Mouse (Mus musculus): ENCODE results near the gene Nol11. TPM values are rescaled to one million over a fixed set of nuclear protein-coding genes. Genes with fewer than 3 reads are reported as not detected.
A peak's percentile ranks its signal among the peaks of the same experiment; 100 is the strongest.
"Not testable (repeated sequence)": the region's sequence is repeated elsewhere in the genome, so short reads cannot be mapped to it uniquely, and the experiment has no call there.

The Nol11 gene
- polyA plus RNA-seq, 1 experiment from 2014 or later, result 77.4 TPM

DNA sequence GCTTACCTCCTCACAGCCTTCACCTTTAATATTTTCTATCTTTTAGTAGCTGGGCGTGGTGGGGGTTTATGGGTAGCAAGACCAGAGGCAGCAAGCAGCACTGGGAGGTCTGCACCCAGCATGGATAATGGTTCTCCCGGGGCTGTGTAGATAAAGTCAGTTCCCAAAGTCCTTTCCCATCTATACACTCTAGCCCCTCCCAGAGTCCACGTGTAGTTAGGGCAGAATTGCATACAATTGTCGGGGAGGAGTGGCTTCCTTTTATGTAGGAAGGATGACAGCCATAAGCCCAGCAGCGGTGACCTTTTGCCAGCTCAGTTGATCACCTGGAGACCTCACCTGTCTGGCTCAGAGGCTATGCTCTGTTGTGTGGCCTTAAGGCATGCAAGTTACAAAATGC lies 35.5 kb downstream of the Nol11 start:
- Histone ChIP-seq H3K27me3 (ENCODE audit: control insufficient read depth, insufficient read depth, low read length) (no peaks in the 10 kb centered on the region), H3K9me3 (replicated peaks; ENCODE audit: control insufficient read depth, low read length) (no peaks in the 10 kb centered on the region), H3K4me2 (ENCODE audit: low read depth, low read length) (no peak overlapping the region), H3K9ac (replicated peaks; ENCODE audit: low read length) (no peak overlapping the region), H3K4me3 (ENCODE audit: low read depth, low read length) (no peak overlapping the region), H3K27ac (replicated peaks; ENCODE audit: low read depth, low read length) (no peak overlapping the region), H3K36me3 (replicated peaks; ENCODE audit: control insufficient read depth, insufficient read depth, low read depth, low read length) (no peaks in the 10 kb centered on the region), H3K4me1 (ENCODE audit: control insufficient read depth, insufficient read depth, low read length) (no peaks in the 10 kb centered on the region)
- DNase-seq (ENCODE audit: low spot score), result no peak
- ATAC-seq (replicated peaks; ENCODE audit: insufficient number of reproducible peaks, low FRiP score, low TSS enrichment, low read depth), result no peak
- 73% methylated on average over 5 of the region's 5 CpGs for WGBS

DNA sequence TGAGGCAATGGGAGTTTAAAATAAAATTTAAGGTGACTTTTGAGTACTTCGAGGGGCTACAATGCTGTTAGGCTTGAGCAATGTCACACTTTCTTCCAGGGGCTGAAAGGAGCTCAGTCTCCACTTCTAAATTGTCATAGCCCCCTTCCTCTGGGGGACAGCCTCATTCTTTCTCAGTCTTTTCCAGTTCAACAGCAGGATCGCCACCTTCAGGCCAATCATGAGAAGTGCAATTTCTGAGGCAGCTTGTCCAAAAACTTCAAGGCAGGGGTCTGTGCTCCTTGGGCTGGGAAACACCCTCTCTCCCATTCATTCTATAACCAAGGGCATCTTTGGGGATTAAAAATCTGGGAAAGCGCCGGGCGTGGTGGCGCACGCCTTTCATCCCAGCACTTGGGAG lies 37.4 kb downstream of the Nol11 start:
- DNase-seq (ENCODE audit: low spot score) (peak; percentile 14), ATAC-seq (replicated peaks; ENCODE audit: insufficient number of reproducible peaks, low FRiP score, low TSS enrichment, low read depth) (no peak)
- Histone ChIP-seq H3K4me2 (ENCODE audit: low read depth, low read length) (no peak overlapping the region), H3K9me3 (replicated peaks; ENCODE audit: control insufficient read depth, low read length) (no peaks in the 10 kb centered on the region), H3K27me3 (ENCODE audit: control insufficient read depth, insufficient read depth, low read length) (no peaks in the 10 kb centered on the region), H3K27ac (replicated peaks; ENCODE audit: low read depth, low read length) (no peak overlapping the region), H3K4me1 (ENCODE audit: control insufficient read depth, insufficient read depth, low read length) (no peaks in the 10 kb centered on the region), H3K4me3 (ENCODE audit: low read depth, low read length) (no peak overlapping the region), H3K36me3 (replicated peaks; ENCODE audit: control insufficient read depth, insufficient read depth, low read depth, low read length) (no peaks in the 10 kb centered on the region), H3K9ac (replicated peaks; ENCODE audit: low read length) (no peak overlapping the region)
- 79% methylated on average over 7 of the region's 7 CpGs for WGBS

DNA sequence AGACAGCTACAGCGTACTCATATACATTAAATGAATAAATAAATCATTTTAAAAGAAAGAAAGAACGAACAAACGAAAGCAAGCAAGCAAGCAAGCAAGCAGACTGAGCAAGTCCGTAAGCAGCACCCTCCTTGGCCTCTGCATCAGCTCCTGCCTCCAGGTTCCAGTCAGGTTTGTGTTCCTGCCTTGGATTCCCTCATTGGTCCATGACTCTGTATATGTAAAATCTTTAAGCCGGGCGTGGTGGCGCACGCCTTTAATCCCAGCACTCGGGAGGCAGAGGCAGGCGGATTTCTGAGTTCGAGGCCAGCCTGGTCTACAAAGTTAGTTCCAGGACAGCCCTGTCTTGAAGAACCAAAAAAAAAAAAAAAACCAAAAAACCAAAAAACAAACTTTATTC lies 45.2 kb downstream of the Nol11 start:
- not testable (repeated sequence) for H3K4me2 ChIP-seq (ENCODE audit: low read depth, low read length); H3K36me3 ChIP-seq (replicated peaks; ENCODE audit: control insufficient read depth, insufficient read depth, low read depth, low read length); H3K4me1 ChIP-seq (ENCODE audit: control insufficient read depth, insufficient read depth, low read length); H3K27ac ChIP-seq (replicated peaks; ENCODE audit: low read depth, low read length); H3K27me3 ChIP-seq (ENCODE audit: control insufficient read depth, insufficient read depth, low read length); H3K4me3 ChIP-seq (ENCODE audit: low read depth, low read length); ATAC-seq (replicated peaks; ENCODE audit: insufficient number of reproducible peaks, low FRiP score, low TSS enrichment, low read depth); H3K9ac ChIP-seq (replicated peaks; ENCODE audit: low read length); DNase-seq (ENCODE audit: low spot score); H3K9me3 ChIP-seq (replicated peaks; ENCODE audit: control insufficient read depth, low read length)
- WGBS, result 93% methylated on average over 11 of the region's 11 CpGs

DNA sequence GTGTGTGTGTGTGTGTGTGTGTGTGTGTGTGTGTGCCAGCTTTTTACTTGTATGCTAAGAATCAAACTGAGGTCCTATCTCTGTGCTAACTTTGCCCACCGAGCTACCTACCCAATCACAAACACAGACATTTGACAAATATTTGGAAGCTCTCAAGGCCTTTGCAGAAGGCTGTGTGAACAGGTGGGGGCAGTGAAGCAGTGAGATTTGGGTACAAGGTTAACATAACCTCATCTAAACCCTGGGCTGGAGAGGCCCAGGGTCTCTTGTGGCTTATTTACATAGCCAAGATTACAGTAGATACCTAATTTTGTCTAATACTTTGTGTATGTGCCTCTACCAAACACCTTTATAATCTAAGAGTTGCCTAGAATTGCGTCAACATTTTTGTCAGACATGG lies 46.8 kb downstream of the Nol11 start:
- Histone ChIP-seq H3K4me1 (ENCODE audit: control insufficient read depth, insufficient read depth, low read length) (no peaks in the 10 kb centered on the region), H3K9me3 (replicated peaks; ENCODE audit: control insufficient read depth, low read length) (no peaks in the 10 kb centered on the region), H3K4me2 (ENCODE audit: low read depth, low read length) (no peak overlapping the region), H3K27ac (replicated peaks; ENCODE audit: low read depth, low read length) (no peak overlapping the region), H3K27me3 (ENCODE audit: control insufficient read depth, insufficient read depth, low read length) (no peaks in the 10 kb centered on the region), H3K4me3 (ENCODE audit: low read depth, low read length) (no peak overlapping the region), H3K36me3 (replicated peaks; ENCODE audit: control insufficient read depth, insufficient read depth, low read depth, low read length) (no peaks in the 10 kb centered on the region), H3K9ac (replicated peaks; ENCODE audit: low read length) (no peak overlapping the region)
- no peak for ATAC-seq (replicated peaks; ENCODE audit: insufficient number of reproducible peaks, low FRiP score, low TSS enrichment, low read depth)
- 79% methylated on average over 2 of the region's 2 CpGs for WGBS
- no peak for DNase-seq (ENCODE audit: low spot score)

DNA sequence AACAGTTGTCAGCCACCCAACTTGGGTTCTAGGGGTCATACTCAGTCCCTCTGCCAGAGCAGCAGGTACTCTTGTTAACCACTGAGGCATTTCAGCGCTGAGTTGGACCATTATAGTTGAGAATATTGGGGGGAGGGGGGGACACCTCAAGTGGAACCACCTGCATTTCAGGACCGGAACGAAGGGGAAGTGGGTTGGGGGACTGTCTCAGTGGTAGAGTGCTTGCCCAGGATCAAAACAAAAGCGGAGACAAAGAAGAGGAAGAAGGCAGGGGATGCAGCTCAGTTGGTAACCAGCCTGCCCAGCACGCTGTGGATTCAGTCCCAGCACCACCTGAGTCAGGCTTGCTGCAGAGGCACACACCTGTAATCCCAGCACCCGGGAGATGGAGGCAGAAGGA lies 48.4 kb downstream of the Nol11 start:
- 25% methylated on average over 6 of the region's 6 CpGs for WGBS
- no peak for ATAC-seq (replicated peaks; ENCODE audit: insufficient number of reproducible peaks, low FRiP score, low TSS enrichment, low read depth)

DNA sequence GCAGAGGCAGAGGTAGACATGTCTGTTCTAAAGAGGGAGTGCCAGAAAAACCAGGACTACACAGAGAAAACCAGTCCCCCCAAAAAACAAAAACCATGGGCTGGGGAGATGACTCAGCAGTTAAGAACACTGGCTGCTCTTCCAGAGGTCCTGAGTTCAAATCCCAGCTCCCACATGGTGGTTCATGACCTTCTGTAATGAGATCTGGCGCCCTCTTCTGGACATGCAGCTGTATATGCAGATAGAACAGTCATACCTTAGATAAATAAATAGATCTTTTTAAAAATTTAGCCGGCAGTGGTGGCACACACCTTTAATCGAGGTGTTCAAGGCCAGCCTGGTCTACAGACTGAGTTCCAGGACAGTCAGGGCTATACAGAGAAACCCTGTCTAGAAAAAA lies 50.5 kb downstream of the Nol11 start:
- ATAC-seq (replicated peaks; ENCODE audit: insufficient number of reproducible peaks, low FRiP score, low TSS enrichment, low read depth) (no peak), DNase-seq (ENCODE audit: low spot score) (peak; percentile 28)
- Histone ChIP-seq H3K36me3 (replicated peaks; ENCODE audit: control insufficient read depth, insufficient read depth, low read depth, low read length) (no peaks in the 10 kb centered on the region), H3K9ac (replicated peaks; ENCODE audit: low read length) (no peak overlapping the region), H3K4me2 (ENCODE audit: low read depth, low read length) (no peak overlapping the region), H3K4me3 (ENCODE audit: low read depth, low read length) (no peak overlapping the region), H3K4me1 (ENCODE audit: control insufficient read depth, insufficient read depth, low read length) (no peaks in the 10 kb centered on the region), H3K27ac (replicated peaks; ENCODE audit: low read depth, low read length) (no peak overlapping the region), H3K9me3 (replicated peaks; ENCODE audit: control insufficient read depth, low read length) (no peaks in the 10 kb centered on the region), H3K27me3 (ENCODE audit: control insufficient read depth, insufficient read depth, low read length) (no peaks in the 10 kb centered on the region)
- WGBS, result 74% methylated on average over 3 of the region's 3 CpGs

More for the DNA sequence above, 48.4 kb downstream of the Nol11 start:
- Histone ChIP-seq H3K36me3 (replicated peaks; ENCODE audit: control insufficient read depth, insufficient read depth, low read depth, low read length) (no peaks in the 10 kb centered on the region), H3K9ac (replicated peaks; ENCODE audit: low read length) (no peak overlapping the region), H3K4me1 (ENCODE audit: control insufficient read depth, insufficient read depth, low read length) (no peaks in the 10 kb centered on the region), H3K27me3 (ENCODE audit: control insufficient read depth, insufficient read depth, low read length) (no peaks in the 10 kb centered on the region), H3K4me2 (ENCODE audit: low read depth, low read length) (no peak overlapping the region), H3K4me3 (ENCODE audit: low read depth, low read length) (no peak overlapping the region), H3K27ac (replicated peaks; ENCODE audit: low read depth, low read length) (no peak overlapping the region), H3K9me3 (replicated peaks; ENCODE audit: control insufficient read depth, low read length) (no peaks in the 10 kb centered on the region)
- no peak for DNase-seq (ENCODE audit: low spot score)

DNA sequence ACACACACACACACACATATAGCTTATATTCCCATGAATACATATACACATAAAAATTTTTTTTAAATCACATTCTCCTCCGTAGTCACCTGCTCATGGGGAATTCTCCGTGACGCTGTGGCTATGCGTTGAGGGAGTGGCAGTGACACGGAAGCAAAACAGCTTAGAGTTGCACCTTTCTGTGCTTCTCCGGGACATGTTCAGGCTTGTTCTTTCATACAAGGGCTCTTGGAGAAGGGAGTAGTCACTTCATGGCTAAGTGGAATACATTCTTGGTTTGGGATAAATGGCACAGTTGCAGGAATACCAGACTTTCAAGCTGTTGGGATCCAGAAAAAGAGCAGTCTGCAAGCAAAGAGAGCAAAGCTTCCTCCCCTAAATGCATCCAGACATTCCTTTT lies 51.6 kb downstream of the Nol11 start:
- Histone ChIP-seq H3K27me3 (ENCODE audit: control insufficient read depth, insufficient read depth, low read length) (no peaks in the 10 kb centered on the region), H3K36me3 (replicated peaks; ENCODE audit: control insufficient read depth, insufficient read depth, low read depth, low read length) (no peaks in the 10 kb centered on the region), H3K9ac (replicated peaks; ENCODE audit: low read length) (no peak overlapping the region), H3K9me3 (replicated peaks; ENCODE audit: control insufficient read depth, low read length) (no peaks in the 10 kb centered on the region), H3K4me3 (ENCODE audit: low read depth, low read length) (no peak overlapping the region), H3K4me2 (ENCODE audit: low read depth, low read length) (no peak overlapping the region), H3K27ac (replicated peaks; ENCODE audit: low read depth, low read length) (no peak overlapping the region), H3K4me1 (ENCODE audit: control insufficient read depth, insufficient read depth, low read length) (no peaks in the 10 kb centered on the region)
- WGBS, result 92% methylated on average over 6 of the region's 6 CpGs
- ATAC-seq (replicated peaks; ENCODE audit: insufficient number of reproducible peaks, low FRiP score, low TSS enrichment, low read depth), result no peak
- no peak for DNase-seq (ENCODE audit: low spot score)

DNA sequence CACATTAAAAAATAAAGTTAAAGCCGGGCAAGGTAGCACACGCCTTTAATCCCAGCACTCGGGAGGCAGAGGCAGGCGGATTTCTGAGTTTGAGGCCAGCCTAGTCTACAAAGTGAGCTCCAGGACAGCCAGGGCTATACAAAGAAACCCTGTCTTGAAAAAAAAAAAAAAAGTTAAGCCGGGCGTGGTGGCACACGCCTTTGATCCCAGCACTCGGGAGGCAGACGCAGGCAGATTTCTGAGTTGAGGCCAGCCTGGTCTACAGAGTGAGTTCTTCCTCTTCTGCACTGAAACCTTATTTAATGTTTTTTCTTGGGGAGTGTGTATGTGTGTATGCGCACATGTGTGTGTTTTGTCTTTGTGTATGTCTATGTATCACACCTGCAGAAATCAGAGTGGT lies 52.7 kb downstream of the Nol11 start:
- not testable (repeated sequence) for H3K9ac ChIP-seq (replicated peaks; ENCODE audit: low read length); H3K4me1 ChIP-seq (ENCODE audit: control insufficient read depth, insufficient read depth, low read length); H3K27me3 ChIP-seq (ENCODE audit: control insufficient read depth, insufficient read depth, low read length); H3K36me3 ChIP-seq (replicated peaks; ENCODE audit: control insufficient read depth, insufficient read depth, low read depth, low read length); H3K4me3 ChIP-seq (ENCODE audit: low read depth, low read length); ATAC-seq (replicated peaks; ENCODE audit: insufficient number of reproducible peaks, low FRiP score, low TSS enrichment, low read depth); H3K4me2 ChIP-seq (ENCODE audit: low read depth, low read length); DNase-seq (ENCODE audit: low spot score); H3K9me3 ChIP-seq (replicated peaks; ENCODE audit: control insufficient read depth, low read length); H3K27ac ChIP-seq (replicated peaks; ENCODE audit: low read depth, low read length)
- WGBS, result 93% methylated on average over 10 of the region's 10 CpGs
